Mouse (Mus musculus): Measurements from ENCODE around the gene Dnpep.

Dnpep gene

GRCm38 (mm10) chr1:75277195-75278188, 40.3 kb downstream of the Dnpep start:
- intact Hi-C loops (cut with DNase I): no loop called here

GRCm38 (mm10) chr1:75264091-75264880, 53.5 kb downstream of the Dnpep start, which contains the start of gene Ptprn:
Ptprn (minus strand) TSS chr1:75264502.
- intact Hi-C loops (cut with DNase I): no loop called here

GRCm38 (mm10) chr1:75262969-75263951, 54.5 kb downstream of the Dnpep start:
- intact Hi-C loops (cut with DNase I): no loop called here

GRCm38 (mm10) chr1:75261278-75261677, 56.5 kb downstream of the Dnpep start:
- intact Hi-C loops (cut with DNase I): no loop called here
